Comparison of ENCODE assay signal across 8 mouse cellular contexts in the genomic region with DNA sequence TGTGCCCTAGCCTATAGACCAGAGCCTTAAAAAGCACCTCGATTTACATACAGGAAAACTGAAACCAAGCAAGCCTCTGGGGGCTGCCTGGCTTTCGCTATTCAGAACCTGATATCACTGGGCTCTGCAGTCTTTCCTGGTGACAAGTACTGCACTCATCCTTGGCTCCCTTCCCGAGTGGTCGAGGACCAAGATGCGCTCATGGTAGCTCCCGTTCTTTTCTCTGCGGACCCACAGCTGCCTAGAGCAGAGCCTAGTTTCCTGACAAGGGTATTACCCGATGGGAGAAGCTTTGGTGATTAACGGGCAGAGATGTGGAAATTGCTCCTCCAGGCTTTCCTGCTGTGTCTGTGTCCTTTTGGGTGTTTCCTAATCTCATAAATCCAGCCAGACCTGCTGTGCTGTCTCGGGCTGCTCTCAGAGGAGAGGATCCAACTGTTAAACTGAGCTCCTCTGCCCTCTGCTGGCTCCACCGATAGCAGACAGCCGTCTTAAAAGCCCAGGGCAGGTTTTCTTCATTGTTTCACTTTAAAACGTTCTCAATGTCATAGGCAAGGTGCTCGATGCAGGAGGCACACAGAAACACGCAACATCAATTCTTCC. TPM values are rescaled to one million over a fixed set of nuclear protein-coding genes. Genes with fewer than 3 reads are reported as not detected.
DNase-seq lines count a peak whose midpoint lies in the region; ATAC-seq and TF ChIP-seq lines count a peak whose summit lies in the region.

No protein-coding gene starts in this region.

- TF ChIP-seq CTCF in bone marrow, adult 2 months (IDR thresholded peaks at IDR 0.05; ENCODE audit: control insufficient read depth, insufficient read depth, low read length), result peak; percentile 61

- DNase-seq in A20 (ENCODE audit: low read depth, low spot score), result peak; percentile 80
- DNase-seq in heart, embryonic 10.5 days (ENCODE audit: low spot score), result peak; percentile 79
- peak; percentile 18 for DNase-seq in spleen, adult 12 weeks (ENCODE audit: low spot score)

- no peaks in the 10 kb centered on the region for H3K36me3 ChIP-seq in embryonic facial prominence, embryonic 15.5 days
- no peaks in the 10 kb centered on the region for H3K36me3 ChIP-seq in heart, embryonic 10.5 days
- H3K36me3 ChIP-seq in kidney, embryonic 14.5 days (ENCODE audit: control insufficient read depth, insufficient read depth, low read length), result no peaks in the 10 kb centered on the region
- H3K36me3 ChIP-seq in limb, embryonic 13.5 days, result no peaks in the 10 kb centered on the region
- no peaks in the 10 kb centered on the region for H3K36me3 ChIP-seq in midbrain, embryonic 15.5 days (replicated peaks)

- no peaks in the 10 kb centered on the region; the same call in 1 of the 2 replicates for H3K4me1 ChIP-seq in bone marrow, adult 2 months (ENCODE audit: control insufficient read depth, insufficient read depth, low read length)
- peaks cover 15% of the 10 kb centered on the region for H3K4me1 ChIP-seq in embryonic facial prominence, embryonic 15.5 days
- peaks cover 12% of the 10 kb centered on the region; the same call in 1 of the 2 replicates for H3K4me1 ChIP-seq in heart, embryonic 10.5 days
- peaks cover 12% of the 10 kb centered on the region; the same call in 1 of the 2 replicates for H3K4me1 ChIP-seq in kidney, embryonic 14.5 days (ENCODE audit: control insufficient read depth, insufficient read depth, low read length)
- H3K4me1 ChIP-seq in limb, embryonic 13.5 days, result peaks cover 10% of the 10 kb centered on the region
- peaks cover 16% of the 10 kb centered on the region for H3K4me1 ChIP-seq in midbrain, embryonic 15.5 days

- peak; percentile 57; the same call in 1 of the 2 replicates for ATAC-seq in embryonic facial prominence, embryonic 15.5 days (ENCODE audit: insufficient number of reproducible peaks, low FRiP score, low TSS enrichment, low read depth)
- ATAC-seq in kidney, embryonic 14.5 days (ENCODE audit: low FRiP score, low TSS enrichment), result peak; percentile 86; the same call in 1 of the 2 replicates
- ATAC-seq in limb, embryonic 13.5 days (ENCODE audit: low FRiP score, low read depth), result peak; percentile 67; the same call in 1 of the 2 replicates
- ATAC-seq in midbrain, embryonic 15.5 days (replicated peaks), result peak; percentile 94

- H3K27me3 ChIP-seq in embryonic facial prominence, embryonic 15.5 days, result peaks cover 16% of the 10 kb centered on the region
- H3K27me3 ChIP-seq in heart, embryonic 10.5 days (ENCODE audit: insufficient read depth, poor library complexity, severe bottlenecking), result peaks cover 24% of the 10 kb centered on the region
- no peaks in the 10 kb centered on the region for H3K27me3 ChIP-seq in kidney, embryonic 14.5 days (ENCODE audit: control insufficient read depth, insufficient read depth, low read length)
- peaks cover 20% of the 10 kb centered on the region for H3K27me3 ChIP-seq in limb, embryonic 13.5 days
- no peaks in the 10 kb centered on the region for H3K27me3 ChIP-seq in midbrain, embryonic 15.5 days (replicated peaks)

- peak overlapping the region; percentile 47 for H3K4me2 ChIP-seq in embryonic facial prominence, embryonic 15.5 days (replicated peaks)
- H3K4me2 ChIP-seq in kidney, embryonic 14.5 days (replicated peaks; ENCODE audit: low read depth, low read length), result peak overlapping the region; percentile 37
- H3K4me2 ChIP-seq in limb, embryonic 13.5 days (replicated peaks), result peak overlapping the region; percentile 58
- peak overlapping the region; percentile 55 for H3K4me2 ChIP-seq in midbrain, embryonic 15.5 days

- H3K9me3 ChIP-seq in embryonic facial prominence, embryonic 15.5 days (replicated peaks), result no peaks in the 10 kb centered on the region
- H3K9me3 ChIP-seq in heart, embryonic 10.5 days, result no peaks in the 10 kb centered on the region
- H3K9me3 ChIP-seq in kidney, embryonic 14.5 days (ENCODE audit: control insufficient read depth, low read length), result no peaks in the 10 kb centered on the region
- no peaks in the 10 kb centered on the region for H3K9me3 ChIP-seq in limb, embryonic 13.5 days
- H3K9me3 ChIP-seq in midbrain, embryonic 15.5 days, result no peaks in the 10 kb centered on the region

- H3K4me3 ChIP-seq in bone marrow, adult 2 months (replicated peaks; ENCODE audit: control insufficient read depth, low read depth, low read length), result no peak overlapping the region
- H3K4me3 ChIP-seq in embryonic facial prominence, embryonic 15.5 days (replicated peaks), result peak overlapping the region; percentile 19
- H3K4me3 ChIP-seq in heart, embryonic 10.5 days, result peak overlapping the region; percentile 36
- H3K4me3 ChIP-seq in kidney, embryonic 14.5 days (ENCODE audit: low read length), result 0 out of 2 replicates have a peak overlapping the region, but pooled peaks have one; percentile 0
- H3K4me3 ChIP-seq in limb, embryonic 13.5 days, result peak overlapping the region; percentile 22; the same call in 1 of the 2 replicates
- H3K4me3 ChIP-seq in midbrain, embryonic 15.5 days, result peak overlapping the region; percentile 28

- H3K9ac ChIP-seq in embryonic facial prominence, embryonic 15.5 days, result no peak overlapping the region
- no peak overlapping the region for H3K9ac ChIP-seq in kidney, embryonic 14.5 days (ENCODE audit: low read depth, low read length)
- peak overlapping the region; percentile 19; the same call in 1 of the 2 replicates for H3K9ac ChIP-seq in limb, embryonic 13.5 days
- H3K9ac ChIP-seq in midbrain, embryonic 15.5 days, result peak overlapping the region; percentile 35; the same call in 1 of the 2 replicates

- no peak overlapping the region for H3K27ac ChIP-seq in bone marrow, adult 2 months (ENCODE audit: control insufficient read depth, insufficient read depth, low read depth, low read length, poor library complexity)
- H3K27ac ChIP-seq in embryonic facial prominence, embryonic 15.5 days (replicated peaks), result no peak overlapping the region
- no peak overlapping the region for H3K27ac ChIP-seq in heart, embryonic 10.5 days
- no peak overlapping the region for H3K27ac ChIP-seq in kidney, embryonic 14.5 days (ENCODE audit: low read depth, low read length)
- no peak overlapping the region for H3K27ac ChIP-seq in limb, embryonic 13.5 days
- peak overlapping the region; percentile 53 for H3K27ac ChIP-seq in midbrain, embryonic 15.5 days

- no peak for TF ChIP-seq POLR2A in bone marrow, adult 2 months (IDR thresholded peaks at IDR 0.05; ENCODE audit: borderline replicate concordance, control insufficient read depth, low read depth, low read length)

- 5% methylated on average over 15 of the region's 15 CpGs for WGBS in bone marrow, adult 2 months
- 11% methylated on average over 15 of the region's 15 CpGs for WGBS in embryonic facial prominence, embryonic 15.5 days
- WGBS in heart, embryonic 10.5 days, result 10% methylated on average over 15 of the region's 15 CpGs
- 6% methylated on average over 15 of the region's 15 CpGs for WGBS in kidney, embryonic 14.5 days
- 9% methylated on average over 15 of the region's 15 CpGs for WGBS in limb, embryonic 13.5 days
- 9% methylated on average over 15 of the region's 15 CpGs for WGBS in midbrain, embryonic 15.5 days

RNA-seq across cellular contexts. Expression of a gene that starts 7.3 kb away (rescaled TPM):
- polyA plus RNA-seq in bone marrow, adult 2 months (2011; ENCODE audit: insufficient read depth, insufficient read length, low replicate concordance, missing spikeins), result not detected in 2 replicates
- polyA plus RNA-seq in embryonic facial prominence, embryonic 15.5 days (2015; fragmentation: Nextera tagmentation; extraction: Ambion mirVana), result 6.2 and 11.1 TPM in 2 replicates
- polyA plus RNA-seq in heart, embryonic 10.5 days (2016; fragmentation: Nextera tagmentation; extraction: Ambion mirVana), result 1.0 TPM in 1 of 2 replicates, not detected in the other
- polyA plus RNA-seq in kidney, embryonic 14.5 days (2014; fragmentation: Nextera tagmentation; extraction: Ambion mirVana), result 0.42 and 0.86 TPM in 2 replicates
- 1.8 and 4.5 TPM in 2 replicates for polyA plus RNA-seq in limb, embryonic 13.5 days (2015; fragmentation: Nextera tagmentation; extraction: Ambion mirVana)
- polyA plus RNA-seq in midbrain, embryonic 15.5 days (2015; fragmentation: Nextera tagmentation; extraction: Ambion mirVana), result 271 and 284 TPM in 2 replicates

RNA-seq across cellular contexts. Expression of a gene that starts 34.1 kb away (rescaled TPM):
- not detected in 2 replicates for polyA plus RNA-seq in bone marrow, adult 2 months (2011; ENCODE audit: insufficient read depth, insufficient read length, low replicate concordance, missing spikeins)
- 4.4 and 5.9 TPM in 2 replicates for polyA plus RNA-seq in embryonic facial prominence, embryonic 15.5 days (2015; fragmentation: Nextera tagmentation; extraction: Ambion mirVana)
- not detected in 2 replicates for polyA plus RNA-seq in heart, embryonic 10.5 days (2016; fragmentation: Nextera tagmentation; extraction: Ambion mirVana)
- not detected in 2 replicates for polyA plus RNA-seq in kidney, embryonic 14.5 days (2014; fragmentation: Nextera tagmentation; extraction: Ambion mirVana)
- not detected in 2 replicates for polyA plus RNA-seq in limb, embryonic 13.5 days (2015; fragmentation: Nextera tagmentation; extraction: Ambion mirVana)
- polyA plus RNA-seq in midbrain, embryonic 15.5 days (2015; fragmentation: Nextera tagmentation; extraction: Ambion mirVana), result 0.11 and 0.22 TPM in 2 replicates

Comparison
In these comparisons a context has a peak if more than half of its experiments do, and no peak if none do; other contexts are left out.
1. DNase-seq: peak in every context shown above with its lines; median percentile 80 in A20; 79 in heart, embryonic 10.5 days; 18 in spleen, adult 12 weeks.
2. H3K9ac ChIP-seq: peak in limb, embryonic 13.5 days (single experiment) and midbrain, embryonic 15.5 days (single experiment); none in embryonic facial prominence, embryonic 15.5 days (single experiment) and kidney, embryonic 14.5 days (single experiment).
3. RNA of a gene that starts 7.3 kb away (polyA plus RNA-seq): 271 to 284 TPM in midbrain, embryonic 15.5 days; 6.2 to 11.1 TPM in embryonic facial prominence, embryonic 15.5 days, 1.8 to 4.5 TPM in limb, embryonic 13.5 days, 1.0 TPM in heart, embryonic 10.5 days, 0.42 to 0.86 TPM in kidney, embryonic 14.5 days and not detected in bone marrow, adult 2 months; every median in the first group is over 10 times any median in the second.
4. Peak in every context shown above with its lines, with median percentiles within 50 percentile points of each other: ATAC-seq and H3K4me2 ChIP-seq.